ENCODE assay signal across 9 mouse cellular contexts in genomic region chr9:37349050-37349449, GRCm38 (mm10). TPM values are rescaled to one million over a fixed set of nuclear protein-coding genes. Genes with fewer than 3 reads are reported as not detected.
DNase-seq lines count a peak whose midpoint lies in the region; ATAC-seq and TF ChIP-seq lines count a peak whose summit lies in the region.
"Had no signal": no experiment of that assay in that cellular context is flagged by ENCODE, and none has a peak within 500 bp of the region (broad histone marks: within the 10 kb centered on the region; RNA-seq: fewer than 3 reads in every experiment).

No protein-coding gene starts in this region.

- H3K4me3 ChIP-seq in layer of hippocampus, adult 2 months = peak overlapping the region; percentile 69
- peak overlapping the region; percentile 70 for H3K4me3 ChIP-seq in embryonic facial prominence, embryonic 12.5 days
- peak overlapping the region; percentile 78; the same call in 1 of the 2 replicates for H3K4me3 ChIP-seq in intestine, embryonic 15.5 days (replicated peaks)
- H3K4me3 ChIP-seq in neural tube, embryonic 12.5 days = peak overlapping the region; percentile 68; the same call in 1 of the 2 replicates

- WGBS in embryonic facial prominence, embryonic 12.5 days = 96% methylated on average over 3 of the region's 3 CpGs
- 92% methylated on average over 3 of the region's 3 CpGs for WGBS in intestine, embryonic 15.5 days
- WGBS in neural tube, embryonic 12.5 days = 91% methylated on average over 3 of the region's 3 CpGs

- no peaks in the 10 kb centered on the region for H3K36me3 ChIP-seq in embryonic facial prominence, embryonic 12.5 days
- no peaks in the 10 kb centered on the region for H3K36me3 ChIP-seq in intestine, embryonic 15.5 days
- H3K36me3 ChIP-seq in neural tube, embryonic 12.5 days = no peaks in the 10 kb centered on the region

- TF ChIP-seq CTCF in layer of hippocampus, adult 2 months (conservative IDR thresholded peaks at IDR 0.05) = no peak

- H3K4me1 ChIP-seq in embryonic facial prominence, embryonic 12.5 days = peaks cover 10% of the 10 kb centered on the region; the same call in 1 of the 2 replicates
- H3K4me1 ChIP-seq in intestine, embryonic 15.5 days (replicated peaks) = no peaks in the 10 kb centered on the region
- peaks cover 11% of the 10 kb centered on the region; the same call in 1 of the 2 replicates for H3K4me1 ChIP-seq in neural tube, embryonic 12.5 days

- DNase-seq in layer of hippocampus, adult 2 months (ENCODE audit: low spot score in 2 of 2) = no peak
- DNase-seq in layer of hippocampus, adult 11-12 months (ENCODE audit: low spot score) = no peak
- no peak for DNase-seq in layer of hippocampus, adult 8-10 months (ENCODE audit: low spot score in 2 of 2)
- DNase-seq in adrenal gland, adult 8-10 months = no peak
- DNase-seq in B cell, adult 2 months = no peak

- peak overlapping the region; percentile 70 for H3K4me2 ChIP-seq in embryonic facial prominence, embryonic 12.5 days (replicated peaks)
- H3K4me2 ChIP-seq in intestine, embryonic 15.5 days (replicated peaks) = peak overlapping the region; percentile 82
- H3K4me2 ChIP-seq in neural tube, embryonic 12.5 days (replicated peaks) = peak overlapping the region; percentile 81

- no peaks in the 10 kb centered on the region for H3K27me3 ChIP-seq in embryonic facial prominence, embryonic 12.5 days
- H3K27me3 ChIP-seq in intestine, embryonic 15.5 days (replicated peaks) = no peaks in the 10 kb centered on the region
- H3K27me3 ChIP-seq in neural tube, embryonic 12.5 days (replicated peaks) = no peaks in the 10 kb centered on the region

- H3K27ac ChIP-seq in layer of hippocampus, adult 2 months = peak overlapping the region; percentile 98
- H3K27ac ChIP-seq in embryonic facial prominence, embryonic 12.5 days = peak overlapping the region; percentile 90; the same call in 1 of the 2 replicates
- H3K27ac ChIP-seq in intestine, embryonic 15.5 days = 0 out of 2 replicates have a peak overlapping the region, but pooled peaks have one; percentile 94
- no peak overlapping the region; the same call in 1 of the 2 replicates for H3K27ac ChIP-seq in neural tube, embryonic 12.5 days

- no peak overlapping the region for H3K9ac ChIP-seq in embryonic facial prominence, embryonic 12.5 days
- no peak overlapping the region for H3K9ac ChIP-seq in intestine, embryonic 15.5 days
- H3K9ac ChIP-seq in neural tube, embryonic 12.5 days = peak overlapping the region; percentile 77; the same call in 1 of the 2 replicates

- ATAC-seq in embryonic facial prominence, embryonic 12.5 days (ENCODE audit: insufficient number of reproducible peaks, insufficient read depth, low FRiP score, low TSS enrichment) = no peak
- ATAC-seq in intestine, embryonic 15.5 days = no peak
- ATAC-seq in neural tube, embryonic 12.5 days (ENCODE audit: low FRiP score, low read depth) = no peak

- no peaks in the 10 kb centered on the region for H3K9me3 ChIP-seq in embryonic facial prominence, embryonic 12.5 days
- no peaks in the 10 kb centered on the region for H3K9me3 ChIP-seq in intestine, embryonic 15.5 days
- no peaks in the 10 kb centered on the region for H3K9me3 ChIP-seq in neural tube, embryonic 12.5 days

RNA-seq across cellular contexts. Expression of gene Ccdc15, which starts 0.8 kb away (rescaled TPM):
- 1 to 10 TPM; 1.6 to 3.1 TPM for total RNA-seq in layer of hippocampus, adult 2 months (2021)
- 8.3 and 8.4 TPM in 2 replicates for polyA plus RNA-seq in embryonic facial prominence, embryonic 12.5 days (2016; fragmentation: Nextera tagmentation; extraction: Ambion mirVana)
- polyA plus RNA-seq in intestine, embryonic 15.5 days (2015; fragmentation: Nextera tagmentation; extraction: Ambion mirVana) = 5.0 and 6.1 TPM in 2 replicates
- 7.7 and 8.2 TPM in 2 replicates for polyA plus RNA-seq in neural tube, embryonic 12.5 days (2016; fragmentation: Nextera tagmentation; extraction: Ambion mirVana)
- 1 to 10 TPM; 2.3 to 3.4 (median 2.4) TPM for total RNA-seq in layer of hippocampus, adult 8-10 months (2022)
- 1 to 10 TPM; 2.8 to 5.3 (median 3.9) TPM for total RNA-seq in adrenal gland, adult 8-10 months (2022)

RNA-seq across cellular contexts. Expression of gene Hepacam, which starts 18.1 kb away (rescaled TPM):
- 10 to 100 TPM; 65.9 to 68.1 TPM for total RNA-seq in layer of hippocampus, adult 2 months (2021)
- polyA plus RNA-seq in embryonic facial prominence, embryonic 12.5 days (2016; fragmentation: Nextera tagmentation; extraction: Ambion mirVana) = 0.10 TPM in 1 of 2 replicates, not detected in the other
- polyA plus RNA-seq in intestine, embryonic 15.5 days (2015; fragmentation: Nextera tagmentation; extraction: Ambion mirVana) = 0.06 and 0.08 TPM in 2 replicates
- 0.32 and 0.52 TPM in 2 replicates for polyA plus RNA-seq in neural tube, embryonic 12.5 days (2016; fragmentation: Nextera tagmentation; extraction: Ambion mirVana)
- 10 to 100 TPM; 56.5 to 69.3 (median 64.2) TPM for total RNA-seq in layer of hippocampus, adult 8-10 months (2022)
- total RNA-seq in adrenal gland, adult 8-10 months (2022) = under 1 TPM in 3 of 4 experiments, not detected in 1; 0.14 to 0.31 (median 0.30) TPM
- total RNA-seq: hematopoietic stem cell, adult 5-6 weeks had no signal

RNA-seq across cellular contexts. Expression of gene Robo4, which starts 52.6 kb away (rescaled TPM):
- total RNA-seq in layer of hippocampus, adult 2 months (2021) = 1 to 10 TPM; 4.9 to 5.8 TPM
- 7.7 and 8.9 TPM in 2 replicates for polyA plus RNA-seq in embryonic facial prominence, embryonic 12.5 days (2016; fragmentation: Nextera tagmentation; extraction: Ambion mirVana)
- polyA plus RNA-seq in intestine, embryonic 15.5 days (2015; fragmentation: Nextera tagmentation; extraction: Ambion mirVana) = 11.4 and 11.9 TPM in 2 replicates
- polyA plus RNA-seq in neural tube, embryonic 12.5 days (2016; fragmentation: Nextera tagmentation; extraction: Ambion mirVana) = 9.9 and 10.1 TPM in 2 replicates
- 1 to 10 TPM; 5.4 to 9.2 (median 6.5) TPM for total RNA-seq in layer of hippocampus, adult 8-10 months (2022)
- 10 to 100 TPM; 24.3 to 37.8 (median 29.3) TPM for total RNA-seq in adrenal gland, adult 8-10 months (2022)

Comparison
In these comparisons a context has a peak if more than half of its experiments do, and no peak if none do; other contexts are left out.
1. RNA of gene Hepacam, which starts 18.1 kb away (total RNA-seq): 56.5 to 69.3 TPM in layer of hippocampus, adult 8-10 months and 65.9 to 68.1 TPM in layer of hippocampus, adult 2 months; 0.14 to 0.31 TPM in adrenal gland, adult 8-10 months; every median in the first group is over 10 times any median in the second.
2. Peak in every context shown above with its lines, with median percentiles within 50 percentile points of each other: H3K4me3 ChIP-seq and H3K4me2 ChIP-seq.